Mouse (Mus musculus) heart, embryonic 12.5 days (tissue): ENCODE measurements around the gene D930020B18Rik. TPM values are rescaled to one million over a fixed set of nuclear protein-coding genes. Genes with fewer than 3 reads are reported as not detected.

Experiments used
- ATAC-seq: fragments of 200-750 bp; cut with Nextera tagmentation; 2 replicates; pipeline ENCODE4 v1.8.0; 2017; ENCODE audit warnings: moderate TSS enrichment, moderate library complexity; ENCODE audit not compliant: insufficient number of reproducible peaks, low FRiP score
- H3K27ac ChIP-seq: fragments of 300-500 bp; sonication (generic); 2 replicates; pipeline ENCODE4 v1.5.1; 2016; ENCODE audit warnings: mild to moderate bottlenecking, moderate library complexity; ENCODE audit not compliant: poor library complexity, severe bottlenecking
- H3K27me3 ChIP-seq: fragments of 300-500 bp; sonication (generic); replicated peaks from 2 replicates; pipeline ENCODE4 v1.6.1; 2016; ENCODE audit warnings: mild to moderate bottlenecking, moderate library complexity
- H3K36me3 ChIP-seq: fragments of 300-500 bp; sonication (generic); 2 replicates; pipeline ENCODE4 v1.6.1; 2016; ENCODE audit warnings: mild to moderate bottlenecking, moderate library complexity
- H3K4me1 ChIP-seq: fragments of 300-500 bp; sonication (generic); replicated peaks from 2 replicates; pipeline ENCODE4 v1.6.1; 2016; ENCODE audit warnings: mild to moderate bottlenecking
- H3K4me2 ChIP-seq: fragments of 300-500 bp; sonication (generic); 2 replicates; pipeline ENCODE4 v1.6.1; 2016; ENCODE audit warnings: mild to moderate bottlenecking, moderate library complexity
- H3K4me3 ChIP-seq: fragments of 300-500 bp; sonication (generic); 2 replicates; pipeline ENCODE4 v1.5.1; 2016; ENCODE audit warnings: mild to moderate bottlenecking
- H3K9ac ChIP-seq: fragments of 300-500 bp; sonication (generic); 2 replicates; pipeline ENCODE4 v1.6.1; 2016; ENCODE audit warnings: mild to moderate bottlenecking, moderate library complexity
- H3K9me3 ChIP-seq: fragments of 300-500 bp; sonication (generic); replicated peaks from 2 replicates; pipeline ENCODE4 v1.6.1; 2016; ENCODE audit warnings: mild to moderate bottlenecking, moderate library complexity
- WGBS: fragments of 180-500 bp; shearing (Covaris S2); methylation state at CpG from one replicate; pipeline ENCODE4 v1.1.7; 2016; 5-methylcytosine and 5-hydroxymethylcytosine counted together
- polyA plus RNA-seq: library from polyadenylated mRNA; unstranded; fragments of >200 nt; fragmentation: Nextera tagmentation; extraction: Ambion mirVana; gene quantifications from 2 replicates; pipeline ENCODE4 v1.2.1, GENCODE M21; 2016

Gene D930020B18Rik
- polyA plus RNA-seq, 1 experiment from 2014 or later, result 0.09 TPM

- no peak overlapping the region for H3K27ac ChIP-seq
- no peaks in the 10 kb centered on the region for H3K4me1 ChIP-seq
- no peak overlapping the region for H3K9ac ChIP-seq
- ATAC-seq, result no peak
- 0 out of 2 replicates have a peak, but pooled peaks cover 12% of the 10 kb centered on the region for H3K27me3 ChIP-seq
- H3K4me2 ChIP-seq, result no peak overlapping the region
- H3K36me3 ChIP-seq, result no peaks in the 10 kb centered on the region
- WGBS, result 78% methylated on average over 6 of the region's 6 CpGs
- H3K4me3 ChIP-seq, result no peak overlapping the region
- no peaks in the 10 kb centered on the region for H3K9me3 ChIP-seq
Measured at GRCm38 (mm10) chr10:121704871-121705270, 63.5 kb downstream of the D930020B18Rik start.

- Histone ChIP-seq H3K4me2 (no peak overlapping the region), H3K36me3 (no peaks in the 10 kb centered on the region), H3K9me3 (no peaks in the 10 kb centered on the region), H3K4me3 (no peak overlapping the region), H3K4me1 (no peaks in the 10 kb centered on the region), H3K27me3 (0 out of 2 replicates have a peak, but pooled peaks cover 5% of the 10 kb centered on the region), H3K27ac (no peak overlapping the region), H3K9ac (no peak overlapping the region)
- WGBS, result 68% methylated on average over 15 of the region's 15 CpGs
- ATAC-seq, result no peak
Measured at GRCm38 (mm10) chr10:121705399-121706163, 64.2 kb downstream of the D930020B18Rik start.

DNA sequence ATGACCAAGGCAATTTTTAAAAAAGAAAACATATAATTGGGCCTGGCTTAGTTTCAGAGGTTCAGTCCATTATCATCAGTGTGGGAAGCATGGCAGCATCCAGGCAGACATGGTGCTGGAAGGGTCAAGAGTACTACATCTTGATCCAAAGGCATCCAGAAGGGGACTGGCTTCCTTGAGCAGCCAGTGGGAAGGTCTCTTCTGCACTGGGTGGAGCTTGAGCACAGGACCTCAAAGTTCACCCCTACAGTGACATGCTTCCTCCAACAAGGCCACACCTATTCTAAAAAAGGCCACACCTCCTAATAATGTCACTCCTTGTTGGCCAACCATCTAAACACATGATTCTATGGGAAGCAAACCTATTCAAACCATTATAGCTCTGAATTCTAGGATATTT is 75.5 kb downstream of the D930020B18Rik start:
- H3K4me3 ChIP-seq, result no peak overlapping the region
- no peaks in the 10 kb centered on the region for H3K4me1 ChIP-seq
- no peak for ATAC-seq
- no peak overlapping the region for H3K9ac ChIP-seq
- H3K9me3 ChIP-seq, result peaks cover 16% of the 10 kb centered on the region
- no peaks in the 10 kb centered on the region for H3K27me3 ChIP-seq
- no peak overlapping the region for H3K4me2 ChIP-seq
- H3K27ac ChIP-seq, result no peak overlapping the region
- H3K36me3 ChIP-seq, result no peaks in the 10 kb centered on the region

DNA sequence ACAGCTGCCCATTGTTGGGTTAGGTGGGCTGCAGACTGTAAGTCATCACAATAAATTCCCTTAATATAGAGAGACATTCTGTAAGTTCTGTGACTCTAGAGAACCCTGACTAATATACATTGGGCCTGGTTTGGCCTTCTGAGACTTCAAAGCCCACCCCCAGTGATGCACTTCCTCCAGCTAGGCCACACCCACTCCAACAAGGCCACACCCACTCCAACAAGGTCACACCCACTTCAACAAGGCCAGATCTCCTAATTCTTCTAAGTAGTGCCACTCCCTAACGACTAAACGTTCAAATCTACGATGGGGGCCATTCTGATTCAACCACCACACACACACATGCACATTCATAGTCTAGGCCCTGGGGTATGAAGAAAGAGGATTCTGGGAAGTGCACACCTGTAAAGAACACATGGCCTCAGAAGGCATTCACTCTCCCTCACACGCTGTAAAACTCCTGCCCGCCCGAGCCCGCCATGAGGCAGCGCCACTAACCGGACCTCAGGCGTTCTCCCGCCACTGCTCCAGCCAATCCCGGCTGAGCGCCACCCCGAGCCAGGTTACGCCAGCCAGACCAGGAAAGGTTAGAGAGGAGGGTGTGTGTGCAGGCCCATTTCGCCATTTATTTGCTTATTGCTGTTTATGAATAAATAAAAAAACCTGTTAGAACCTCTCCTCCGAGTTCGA is 77.7 kb downstream of the D930020B18Rik start:
- no peaks in the 10 kb centered on the region for H3K27me3 ChIP-seq
- no peak overlapping the region for H3K4me2 ChIP-seq
- no peaks in the 10 kb centered on the region for H3K36me3 ChIP-seq
- H3K27ac ChIP-seq, result no peak overlapping the region
- 88% methylated on average over 18 of the region's 18 CpGs for WGBS
- no peak overlapping the region for H3K4me3 ChIP-seq
- H3K4me1 ChIP-seq, result no peaks in the 10 kb centered on the region
- peaks cover 22% of the 10 kb centered on the region for H3K9me3 ChIP-seq
- no peak overlapping the region for H3K9ac ChIP-seq
- no peak for ATAC-seq

DNA sequence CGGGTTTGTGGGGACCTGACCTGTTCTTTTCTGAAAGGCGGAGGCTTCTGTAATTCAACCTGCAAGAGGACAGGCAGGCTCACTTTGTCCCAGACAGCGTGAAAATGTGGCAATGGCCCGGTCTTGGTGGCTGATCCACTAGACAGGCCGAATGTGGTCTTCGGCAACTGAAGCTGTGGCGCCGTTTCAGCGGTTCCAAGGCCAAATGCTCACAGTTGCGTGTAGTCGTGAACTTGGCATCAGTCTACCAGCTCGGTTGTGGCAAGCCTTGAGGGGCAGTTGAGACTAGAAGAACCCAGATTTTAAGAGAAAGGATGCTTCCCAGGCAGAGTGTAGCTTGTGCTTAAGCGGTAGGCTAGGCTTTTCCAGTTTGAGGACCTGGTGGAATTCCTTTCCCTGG is 79.3 kb downstream of the D930020B18Rik start:
- no peaks in the 10 kb centered on the region for H3K27me3 ChIP-seq
- H3K36me3 ChIP-seq, result no peaks in the 10 kb centered on the region
- no peak overlapping the region for H3K9ac ChIP-seq
- peaks cover 22% of the 10 kb centered on the region for H3K9me3 ChIP-seq
- no peaks in the 10 kb centered on the region for H3K4me1 ChIP-seq
- no peak overlapping the region for H3K4me3 ChIP-seq
- no peak overlapping the region for H3K27ac ChIP-seq
- H3K4me2 ChIP-seq, result no peak overlapping the region
- 90% methylated on average over 13 of the region's 13 CpGs for WGBS
- ATAC-seq, result no peak

DNA sequence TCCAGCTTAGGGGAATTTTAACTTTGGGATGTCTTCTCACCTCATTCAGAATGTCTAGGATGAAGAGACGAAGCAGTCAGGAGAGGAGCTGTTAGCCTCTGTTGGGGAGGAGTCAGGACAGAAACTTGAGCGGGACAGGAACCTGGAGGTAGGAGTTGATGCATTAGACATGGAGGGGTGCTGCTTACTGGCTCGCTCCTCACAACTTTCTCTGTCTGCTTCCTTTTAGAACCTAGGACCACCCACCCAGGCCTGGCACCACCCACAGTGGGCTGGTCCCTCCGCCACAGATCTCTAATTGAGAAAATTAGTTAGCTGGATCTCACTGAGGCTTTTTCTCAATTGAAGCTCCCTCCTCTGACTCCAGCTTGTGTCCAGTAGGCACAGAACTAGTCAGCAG is 85.1 kb downstream of the D930020B18Rik start:
- Histone ChIP-seq H3K4me3 (no peak overlapping the region), H3K27ac (no peak overlapping the region), H3K36me3 (no peaks in the 10 kb centered on the region), H3K4me1 (no peaks in the 10 kb centered on the region), H3K27me3 (no peaks in the 10 kb centered on the region), H3K9me3 (peaks cover 16% of the 10 kb centered on the region), H3K4me2 (no peak overlapping the region), H3K9ac (no peak overlapping the region)
- ATAC-seq, result no peak
- 65% methylated on average over 4 of the region's 4 CpGs for WGBS

- no peak overlapping the region for H3K9ac ChIP-seq
- no peak overlapping the region for H3K4me3 ChIP-seq
- no peaks in the 10 kb centered on the region for H3K36me3 ChIP-seq
- ATAC-seq, result no peak
- no peak overlapping the region for H3K27ac ChIP-seq
- no peaks in the 10 kb centered on the region for H3K27me3 ChIP-seq
- peaks cover 10% of the 10 kb centered on the region; the same call in 1 of the 2 replicates for H3K9me3 ChIP-seq
- WGBS, result 69% methylated on average over 4 of the region's 4 CpGs
- H3K4me1 ChIP-seq, result no peaks in the 10 kb centered on the region
- H3K4me2 ChIP-seq, result no peak overlapping the region
Measured at GRCm38 (mm10) chr10:121727151-121727550, 85.8 kb downstream of the D930020B18Rik start.

DNA sequence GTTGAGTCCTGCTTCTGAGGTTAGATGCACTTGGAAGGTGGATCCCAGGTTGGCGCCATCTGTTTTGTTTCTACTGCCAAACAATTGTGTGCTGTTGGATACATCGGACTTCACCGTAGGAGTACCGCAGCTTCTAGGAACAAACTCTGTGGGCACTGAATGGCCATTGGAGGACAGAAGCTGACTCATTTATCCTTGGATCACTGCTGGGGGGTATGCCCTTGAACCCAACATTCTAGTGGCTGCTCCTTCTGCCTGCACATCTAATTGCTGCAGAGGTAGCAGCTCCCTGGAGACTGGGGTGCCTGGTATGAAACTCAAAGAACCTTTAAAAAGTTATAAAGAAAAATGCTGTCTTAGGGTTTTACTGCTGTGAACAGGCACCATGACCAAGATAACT is 86.8 kb downstream of the D930020B18Rik start:
- no peak for ATAC-seq
- Histone ChIP-seq H3K4me1 (no peaks in the 10 kb centered on the region), H3K27ac (no peak overlapping the region), H3K9me3 (0 out of 2 replicates have a peak, but pooled peaks cover 7% of the 10 kb centered on the region), H3K9ac (no peak overlapping the region), H3K4me3 (no peak overlapping the region), H3K36me3 (no peaks in the 10 kb centered on the region), H3K27me3 (no peaks in the 10 kb centered on the region), H3K4me2 (no peak overlapping the region)
- WGBS, result 96% methylated on average over 4 of the region's 4 CpGs

DNA sequence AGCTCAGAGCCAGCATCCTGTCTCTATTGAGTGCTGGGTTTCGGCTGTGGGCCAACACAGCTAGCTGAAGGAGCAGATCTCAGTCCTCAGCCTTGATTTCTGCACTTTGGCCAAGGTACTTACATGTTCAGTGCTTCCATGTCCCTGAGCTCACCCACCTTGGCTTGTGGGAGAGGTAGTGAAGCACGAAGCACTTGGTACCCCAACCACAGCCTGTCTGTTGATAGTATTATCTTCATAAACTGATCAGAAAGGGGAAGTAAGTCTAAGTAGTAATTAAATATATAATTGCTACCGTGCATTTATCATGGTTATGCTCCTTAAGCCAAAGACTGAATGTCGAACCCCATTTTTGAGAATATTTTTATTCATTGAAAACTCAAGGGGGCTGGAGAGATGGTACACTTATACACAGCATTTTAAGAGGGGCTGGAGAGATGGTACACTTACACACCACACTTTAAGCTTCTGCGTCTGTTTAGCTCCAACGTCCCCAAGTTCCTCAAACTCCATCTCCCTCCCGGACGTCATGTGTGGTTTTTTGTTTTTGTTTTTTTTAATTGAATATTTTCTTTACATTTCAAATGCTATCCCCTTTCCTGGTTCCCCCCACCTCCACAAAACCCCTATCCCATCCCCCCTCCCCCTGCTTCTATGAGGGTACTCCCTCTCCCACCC is 89.8 kb downstream of the D930020B18Rik start:
- Histone ChIP-seq H3K4me1 (no peaks in the 10 kb centered on the region), H3K36me3 (no peaks in the 10 kb centered on the region), H3K27ac (no peak overlapping the region), H3K9ac (no peak overlapping the region), H3K4me3 (no peak overlapping the region), H3K27me3 (no peaks in the 10 kb centered on the region), H3K4me2 (no peak overlapping the region), H3K9me3 (0 out of 2 replicates have a peak, but pooled peaks cover 7% of the 10 kb centered on the region)
- WGBS, result 85% methylated on average over 8 of the region's 8 CpGs
- ATAC-seq, result no peak

- H3K9me3 ChIP-seq, result 0 out of 2 replicates have a peak, but pooled peaks cover 7% of the 10 kb centered on the region
- no peak overlapping the region for H3K4me2 ChIP-seq
- WGBS, result 88% methylated on average over 9 of the region's 9 CpGs
- ATAC-seq, result no peak
- no peaks in the 10 kb centered on the region for H3K4me1 ChIP-seq
- H3K36me3 ChIP-seq, result no peaks in the 10 kb centered on the region
- no peaks in the 10 kb centered on the region for H3K27me3 ChIP-seq
- no peak overlapping the region for H3K27ac ChIP-seq
- no peak overlapping the region for H3K9ac ChIP-seq
- no peak overlapping the region for H3K4me3 ChIP-seq
Measured at GRCm38 (mm10) chr10:121732542-121732941, 91.2 kb downstream of the D930020B18Rik start.

DNA sequence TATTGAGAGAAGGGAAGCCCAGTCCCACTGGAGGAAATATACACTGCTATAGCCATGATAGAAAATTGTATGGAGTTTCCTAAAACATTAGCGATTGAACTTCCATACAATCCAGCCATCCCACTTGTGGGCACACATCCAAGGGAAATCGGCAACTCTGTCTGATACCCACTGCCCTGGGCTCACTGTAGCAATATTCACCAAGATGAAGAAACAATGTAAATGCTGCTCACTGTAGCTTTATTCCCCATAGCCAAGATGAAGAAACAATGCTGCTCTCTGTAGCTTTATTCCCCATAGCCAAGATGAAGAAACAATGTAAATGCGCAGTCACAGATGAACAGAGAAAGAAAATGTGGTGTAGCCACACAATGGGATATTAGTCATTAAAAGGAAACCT is 95.9 kb downstream of the D930020B18Rik start:
- Histone ChIP-seq H3K4me2 (no peak overlapping the region), H3K9ac (no peak overlapping the region), H3K4me3 (no peak overlapping the region), H3K4me1 (peaks cover 5% of the 10 kb centered on the region), H3K9me3 (no peaks in the 10 kb centered on the region), H3K27me3 (no peaks in the 10 kb centered on the region), H3K27ac (no peak overlapping the region), H3K36me3 (no peaks in the 10 kb centered on the region)
- 81% methylated on average over 3 of the region's 3 CpGs for WGBS
- ATAC-seq, result no peak
